Mouse (Mus musculus) neutrophil, adult 5-6 weeks (primary cell): ENCODE measurements around the gene Srrm3. TPM values are rescaled to one million over a fixed set of nuclear protein-coding genes. Genes with fewer than 3 reads are reported as not detected.

Experiments
- ATAC-seq: fragments of 151-379, 151-347 bp; 2 replicates; pipeline ENCODE4 v1.8.0; 2017; ENCODE audit warnings: mild to moderate bottlenecking, moderate TSS enrichment; ENCODE audit not compliant: insufficient number of reproducible peaks, poor library complexity, low FRiP score, severe bottlenecking; ENCODE audit errors: extremely low read depth
- total RNA-seq: library from RNA; stranded (forward); fragments of 200-1000 nt; gene quantifications from 2 replicates; pipeline ENCODE4 v1.2.3, GENCODE M21; 2017

Gene Srrm3
- total RNA-seq, 1 experiment from 2014 or later = not detected

- ATAC-seq = no peak
Measured at GRCm38 (mm10) chr5:135917327-135918058, 110.8 kb downstream of the Srrm3 start.

DNA sequence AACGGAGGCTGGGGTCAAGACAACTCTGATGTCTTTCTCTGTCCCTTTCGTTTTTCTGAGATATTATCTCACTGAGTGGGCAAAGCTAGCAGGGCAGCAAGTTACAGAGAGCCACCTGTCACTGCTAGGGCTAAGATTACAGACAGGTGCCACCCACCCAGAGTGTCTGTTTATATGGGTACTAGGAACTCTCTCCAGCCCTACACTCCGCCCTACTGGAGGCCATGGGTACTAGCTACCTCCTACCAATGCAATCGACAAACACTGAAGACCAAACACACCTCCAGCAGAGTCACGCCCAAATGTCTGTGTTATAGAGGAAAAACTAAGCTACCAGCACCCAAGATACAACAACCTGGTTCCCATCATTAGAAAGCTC lies 111.4 kb downstream of the Srrm3 start:
- ATAC-seq = no peak

GRCm38 (mm10) chr5:135918593-135918992 lies 111.9 kb downstream of the Srrm3 start:
- ATAC-seq = no peak

- ATAC-seq = no peak
Measured at GRCm38 (mm10) chr5:135919902-135920301, 113.2 kb downstream of the Srrm3 start.

GRCm38 (mm10) chr5:135923901-135924300 lies 117.2 kb downstream of the Srrm3 start:
- ATAC-seq = no peak

Other genes starting within 250 kb of the Srrm3 start
- not detected in 2 replicates for gene Ccl26, start 243.3 kb upstream of the Srrm3 start, total RNA-seq
- not detected in 2 replicates for gene Ccl24, start 233.8 kb upstream of the Srrm3 start, total RNA-seq
- 7.3 and 7.9 TPM in 2 replicates for gene Rhbdd2, start 174.3 kb upstream of the Srrm3 start, total RNA-seq
- 118 and 124 TPM in 2 replicates for gene Por, start 136.9 kb upstream of the Srrm3 start, total RNA-seq
- gene Tmem120a, start 62.4 kb upstream of the Srrm3 start, total RNA-seq = 28.9 and 30.5 TPM in 2 replicates
- gene Styxl1, start 28.5 kb upstream of the Srrm3 start, total RNA-seq = 0.93 and 1.1 TPM in 2 replicates
- gene Mdh2, start 28.4 kb upstream of the Srrm3 start, total RNA-seq = 138 and 141 TPM in 2 replicates
- gene Hspb1, start 81.0 kb downstream of the Srrm3 start, total RNA-seq = not detected in 2 replicates
- 66.7 and 70.0 TPM in 2 replicates for gene Ywhag, start 127.7 kb downstream of the Srrm3 start, total RNA-seq
- gene Ssc4d, start 167.6 kb downstream of the Srrm3 start, total RNA-seq = 5.0 and 5.6 TPM in 2 replicates
- not detected in 2 replicates for gene Zp3, start 173.2 kb downstream of the Srrm3 start, total RNA-seq
- 13.0 and 13.7 TPM in 2 replicates for gene Dtx2, start 187.9 kb downstream of the Srrm3 start, total RNA-seq
- gene Upk3b, start 231.6 kb downstream of the Srrm3 start, total RNA-seq = not detected in 2 replicates
- gene Upk3bl, start 247.6 kb downstream of the Srrm3 start, total RNA-seq = 0.61 and 2.8 TPM in 2 replicates